Mouse (Mus musculus) limb, embryonic 11.5 days (tissue): ENCODE data around the gene Cxcr4. TPM values are rescaled to one million over a fixed set of nuclear protein-coding genes. Genes with fewer than 3 reads are reported as not detected.

ENCODE experiments used
- ATAC-seq: fragments of 200-750 bp; cut with Nextera tagmentation; 2 replicates; pipeline ENCODE4 v1.8.0; 2017; ENCODE audit warnings: low read depth; ENCODE audit not compliant: insufficient number of reproducible peaks, low FRiP score, low TSS enrichment
- DNase-seq: peaks from one replicate; pipeline ENCODE4 v3.0.0-alpha.2; 2015; ENCODE audit warnings: low spot score
- H3K27ac ChIP-seq: fragments of 300-500 bp; sonication (generic); replicated peaks from 2 replicates; pipeline ENCODE4 v1.5.1; 2014; ENCODE audit warnings: low read depth, mild to moderate bottlenecking, low read length
- H3K27me3 ChIP-seq: fragments of 300-500 bp; sonication (generic); 2 replicates; pipeline ENCODE4 v1.6.1; 2014; ENCODE audit warnings: mild to moderate bottlenecking, low read length, mixed read lengths; ENCODE audit not compliant: control insufficient read depth, insufficient read depth
- H3K36me3 ChIP-seq: fragments of 300-500 bp; sonication (generic); 2 replicates; pipeline ENCODE4 v1.6.1; 2014; ENCODE audit warnings: mild to moderate bottlenecking, low read length, moderate library complexity, mixed read lengths; ENCODE audit not compliant: control insufficient read depth, insufficient read depth
- H3K4me1 ChIP-seq: fragments of 300-500 bp; sonication (generic); 2 replicates; pipeline ENCODE4 v1.6.1; 2014; ENCODE audit warnings: low read length, mixed read lengths; ENCODE audit not compliant: control insufficient read depth, insufficient read depth
- H3K4me2 ChIP-seq: fragments of 300-500 bp; sonication (generic); 2 replicates; pipeline ENCODE4 v1.6.1; 2014; ENCODE audit warnings: low read depth, mild to moderate bottlenecking, moderate library complexity; ENCODE audit not compliant: severe bottlenecking
- H3K4me3 ChIP-seq: fragments of 300-500 bp; sonication (generic); 2 replicates; pipeline ENCODE4 v1.5.1; 2014; ENCODE audit warnings: low read depth, low read length
- H3K9ac ChIP-seq: fragments of 300-500 bp; sonication (generic); 2 replicates; pipeline ENCODE4 v1.6.1; 2014; ENCODE audit warnings: mild to moderate bottlenecking, low read length
- H3K9me3 ChIP-seq: fragments of 300-500 bp; sonication (generic); 2 replicates; pipeline ENCODE4 v1.6.1; 2016; ENCODE audit warnings: low read length; ENCODE audit not compliant: control insufficient read depth
- WGBS: fragments of 180-500 bp; shearing (Covaris S2); extraction: QIAGEN DNeasy Blood & Tissue Kit; methylation state at CpG from one replicate; pipeline ENCODE4 v1.1.7; 2014; 5-methylcytosine and 5-hydroxymethylcytosine counted together
- polyA plus RNA-seq: library from polyadenylated mRNA; unstranded; fragments of >200 nt; fragmentation: Nextera tagmentation; extraction: Ambion mirVana; gene quantifications from 2 replicates; pipeline ENCODE4 v1.2.1, GENCODE M21; 2014

Gene Cxcr4
- polyA plus RNA-seq, 1 experiment from 2014 or later, result 3.1 TPM

GRCm38 (mm10) chr1:128602688-128603385 is 10.7 kb upstream of the Cxcr4 start:
- Histone ChIP-seq H3K27me3 (no peaks in the 10 kb centered on the region), H3K27ac (no peak overlapping the region), H3K4me3 (no peak overlapping the region), H3K9me3 (no peaks in the 10 kb centered on the region), H3K36me3 (no peaks in the 10 kb centered on the region), H3K4me2 (no peak overlapping the region), H3K4me1 (no peaks in the 10 kb centered on the region), H3K9ac (no peak overlapping the region)
- ATAC-seq (no peak), DNase-seq (no peak)
- WGBS, result 88% methylated on average over 8 of the region's 8 CpGs

- H3K36me3 ChIP-seq, result no peaks in the 10 kb centered on the region
- H3K27me3 ChIP-seq, result no peaks in the 10 kb centered on the region
- H3K4me2 ChIP-seq, result no peak overlapping the region
- 74% methylated on average over 5 of the region's 5 CpGs for WGBS
- H3K27ac ChIP-seq, result no peak overlapping the region
- H3K9me3 ChIP-seq, result no peaks in the 10 kb centered on the region
- H3K9ac ChIP-seq, result no peak overlapping the region
- no peak for DNase-seq
- ATAC-seq, result no peak
- H3K4me3 ChIP-seq, result no peak overlapping the region
- no peaks in the 10 kb centered on the region for H3K4me1 ChIP-seq
Measured at GRCm38 (mm10) chr1:128602018-128602687, 10.1 kb upstream of the Cxcr4 start.

GRCm38 (mm10) chr1:128601307-128601706 is 9.2 kb upstream of the Cxcr4 start:
- Histone ChIP-seq H3K4me2 (no peak overlapping the region), H3K27me3 (no peaks in the 10 kb centered on the region), H3K27ac (no peak overlapping the region), H3K4me3 (no peak overlapping the region), H3K9me3 (no peaks in the 10 kb centered on the region), H3K4me1 (no peaks in the 10 kb centered on the region), H3K36me3 (no peaks in the 10 kb centered on the region), H3K9ac (no peak overlapping the region)
- WGBS, result 83% methylated on average over 5 of the region's 5 CpGs
- DNase-seq, result no peak
- no peak for ATAC-seq

GRCm38 (mm10) chr1:128600549-128600948 is 8.5 kb upstream of the Cxcr4 start:
- H3K27me3 ChIP-seq, result no peaks in the 10 kb centered on the region
- H3K9me3 ChIP-seq, result no peaks in the 10 kb centered on the region
- no peak overlapping the region for H3K4me3 ChIP-seq
- no peak overlapping the region for H3K9ac ChIP-seq
- no peaks in the 10 kb centered on the region for H3K36me3 ChIP-seq
- DNase-seq, result no peak
- ATAC-seq, result no peak
- H3K27ac ChIP-seq, result no peak overlapping the region
- H3K4me2 ChIP-seq, result no peak overlapping the region
- 85% methylated on average over 2 of the region's 2 CpGs for WGBS
- H3K4me1 ChIP-seq, result peaks cover under 1% of the 10 kb centered on the region; the same call in 1 of the 2 replicates

DNA sequence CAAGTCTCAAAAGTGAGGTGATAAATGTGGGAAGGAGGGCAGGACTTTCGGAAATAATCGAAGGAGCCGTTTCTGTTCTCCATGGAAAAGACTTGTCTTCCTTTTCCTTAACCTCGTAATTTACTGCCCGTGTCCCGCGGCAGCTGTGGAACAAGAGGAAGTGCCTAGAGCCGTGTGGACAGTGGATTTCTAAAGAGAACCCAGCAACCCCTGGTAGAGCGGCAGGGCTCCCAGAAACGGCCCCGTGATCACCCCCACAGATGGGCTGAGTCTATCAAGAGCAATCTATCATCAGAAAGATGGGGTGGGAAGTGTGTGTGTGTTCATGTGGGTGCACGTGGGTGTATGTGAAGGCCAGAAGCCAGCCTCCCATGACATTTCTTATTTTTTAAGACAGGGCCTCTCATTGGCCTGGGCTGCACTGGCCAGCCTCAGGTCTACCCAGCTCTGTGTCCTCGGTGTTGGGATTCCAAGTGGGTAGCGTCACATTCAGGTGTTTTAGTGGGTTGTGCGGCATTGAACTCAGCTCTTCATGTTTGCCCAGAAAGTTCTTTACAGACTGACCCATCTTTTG is 5.2 kb upstream of the Cxcr4 start:
- peaks cover 3% of the 10 kb centered on the region for H3K4me1 ChIP-seq
- H3K27ac ChIP-seq, result no peak overlapping the region
- H3K4me3 ChIP-seq, result no peak overlapping the region
- 0 out of 2 replicates have a peak, but pooled peaks cover 4% of the 10 kb centered on the region for H3K27me3 ChIP-seq
- H3K4me2 ChIP-seq, result no peak overlapping the region
- ATAC-seq, result no peak
- WGBS, result 56% methylated on average over 15 of the region's 15 CpGs
- no peaks in the 10 kb centered on the region for H3K36me3 ChIP-seq
- no peaks in the 10 kb centered on the region for H3K9me3 ChIP-seq
- no peak overlapping the region for H3K9ac ChIP-seq
- no peak for DNase-seq

DNA sequence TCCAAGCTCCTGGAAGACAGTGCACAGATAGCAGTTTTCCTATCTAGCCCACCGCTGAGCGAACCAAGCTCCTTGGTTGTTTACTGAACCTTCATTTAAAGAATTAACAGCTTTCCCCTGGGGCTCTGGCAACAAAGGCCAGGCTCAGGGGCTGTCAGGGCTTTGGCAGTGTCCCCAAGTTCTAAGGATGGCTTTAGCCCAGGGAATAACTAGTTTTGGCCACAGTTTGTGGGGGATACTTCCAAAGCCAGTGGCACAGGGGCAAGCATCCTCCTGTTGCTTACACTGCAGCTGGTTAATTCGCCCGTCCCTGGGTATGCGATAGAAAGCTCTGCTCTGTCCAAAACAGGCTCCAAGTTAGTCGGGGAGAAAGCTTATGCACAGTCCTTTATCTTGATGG is 3.4 kb upstream of the Cxcr4 start:
- Histone ChIP-seq H3K4me3 (no peak overlapping the region), H3K36me3 (no peaks in the 10 kb centered on the region), H3K4me2 (no peak overlapping the region), H3K27ac (no peak overlapping the region), H3K9ac (no peak overlapping the region), H3K27me3 (peaks cover 12% of the 10 kb centered on the region; the same call in 1 of the 2 replicates), H3K4me1 (peaks cover 3% of the 10 kb centered on the region), H3K9me3 (no peaks in the 10 kb centered on the region)
- ATAC-seq (no peak), DNase-seq (no peak)
- WGBS, result 22% methylated on average over 6 of the region's 6 CpGs

DNA sequence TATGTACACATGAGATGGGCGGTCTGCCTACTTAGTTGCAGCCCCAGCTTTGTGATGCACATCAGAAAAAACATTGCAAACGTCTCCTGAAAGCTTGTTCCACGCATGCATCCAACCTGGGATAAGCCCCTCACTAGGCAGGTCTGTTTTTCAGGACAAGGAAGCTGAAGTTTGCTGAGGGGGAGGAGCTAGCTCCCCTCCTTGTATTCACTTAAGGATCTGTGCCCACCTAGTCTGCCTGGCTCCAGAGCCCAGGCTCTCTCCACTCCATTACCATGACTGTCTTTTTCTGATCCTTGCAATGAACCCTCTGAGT is 3.0 kb upstream of the Cxcr4 start:
- DNase-seq (no peak), ATAC-seq (no peak)
- no peak overlapping the region for H3K4me3 ChIP-seq
- no peak overlapping the region for H3K4me2 ChIP-seq
- no peaks in the 10 kb centered on the region for H3K9me3 ChIP-seq
- H3K27me3 ChIP-seq, result peaks cover 13% of the 10 kb centered on the region
- H3K9ac ChIP-seq, result no peak overlapping the region
- no peak overlapping the region for H3K27ac ChIP-seq
- peaks cover 3% of the 10 kb centered on the region for H3K4me1 ChIP-seq
- no peaks in the 10 kb centered on the region for H3K36me3 ChIP-seq
- WGBS, result 33% methylated on average over 3 of the region's 3 CpGs

DNA sequence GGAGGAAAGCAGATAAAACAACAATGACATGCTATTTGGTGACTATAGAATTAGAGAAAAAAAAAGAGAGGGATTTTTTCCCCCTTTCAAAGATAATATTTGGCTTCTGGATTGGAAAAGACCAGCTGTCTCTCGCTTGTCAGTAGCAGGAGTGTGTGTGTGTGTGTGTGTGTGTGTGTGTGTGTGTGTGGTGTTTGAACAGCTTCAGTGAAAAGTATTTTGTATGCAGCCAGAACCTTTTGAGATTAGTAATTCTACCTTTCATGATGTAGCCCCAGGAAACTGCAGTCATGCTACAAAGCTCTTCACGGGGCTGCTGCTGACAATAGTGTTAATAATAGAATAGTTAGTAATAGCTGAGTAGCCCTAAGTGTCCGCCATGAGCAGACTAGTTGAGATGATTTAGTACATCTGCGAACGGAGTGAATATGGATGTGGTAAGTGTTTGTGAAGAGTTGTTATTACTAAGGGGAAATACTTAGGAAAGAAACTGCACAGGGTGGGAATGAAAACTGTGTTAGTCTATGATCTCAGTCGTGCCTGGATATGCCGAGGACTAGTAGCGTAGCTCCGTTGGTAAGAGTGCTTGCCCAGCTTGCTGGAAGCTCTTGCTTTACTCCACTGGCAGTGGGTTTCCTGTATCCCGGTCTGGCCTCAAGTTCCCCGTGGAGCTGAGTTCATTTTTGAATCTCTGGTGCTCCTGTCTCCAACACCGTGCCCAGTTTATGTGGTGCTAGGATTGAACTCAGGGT is 2.4 kb upstream of the Cxcr4 start:
- ATAC-seq (no peak), DNase-seq (no peak)
- Histone ChIP-seq H3K27me3 (peaks cover 18% of the 10 kb centered on the region), H3K9me3 (no peaks in the 10 kb centered on the region), H3K9ac (no peak overlapping the region), H3K27ac (no peak overlapping the region), H3K4me3 (no peak overlapping the region), H3K4me2 (no peak overlapping the region), H3K36me3 (no peaks in the 10 kb centered on the region), H3K4me1 (peaks cover 3% of the 10 kb centered on the region)
- 52% methylated on average over 12 of the region's 12 CpGs for WGBS
